Mouse (Mus musculus) megakaryocyte, embryonic 14.5 days (primary cell): ENCODE data around the gene Atp8a2.

Experiments used
- FLI1 ChIP-seq: IDR thresholded peaks from 2 replicates; pipeline ENCODE4 v1.6.1; 2012; ENCODE audit warnings: low read length, inconsistent platforms, mixed read lengths
- GATA1 ChIP-seq: IDR thresholded peaks from 3 replicates; pipeline ENCODE4 v1.6.1; 2012; ENCODE audit warnings: mixed read lengths, low read length, inconsistent platforms, borderline replicate concordance

- TF ChIP-seq GATA1 (no peak), FLI1 (no peak)
Observed at GRCm38 (mm10) chr14:59592593-59592992, 604.4 kb downstream of the Atp8a2 start.
